Mouse (Mus musculus) monocyte, adult 2 months (primary cell): ENCODE measurements around the gene Anxa6.

Experiments
- DNase-seq, 2 experiments: peaks; one replicate each; pipeline ENCODE4 v3.0.0; 2022; ENCODE audit warnings: low spot score in 2 of 2, low read depth in 1 of 2

Gene Anxa6

DNA sequence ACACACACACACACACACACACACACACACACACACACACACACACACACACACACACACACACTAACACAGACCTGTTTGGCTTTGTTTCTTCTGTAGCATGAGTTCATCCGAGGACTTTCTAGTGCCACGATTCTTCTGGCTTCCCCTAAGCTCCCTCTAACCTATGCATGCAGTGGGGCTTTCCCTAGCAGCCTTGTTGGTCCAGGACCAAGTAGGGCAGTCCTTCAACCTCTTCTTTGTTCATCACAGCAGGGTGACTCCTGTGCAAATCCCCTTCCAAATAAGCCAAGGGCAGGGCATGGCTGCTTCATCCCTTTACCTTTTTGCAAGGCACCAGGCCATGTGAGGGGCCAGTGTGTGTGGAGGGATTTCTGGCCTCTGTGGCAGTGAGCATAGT, 34.5 kb downstream of the Anxa6 start:
- DNase-seq: no peak

- peak; percentile 17 to 44 for DNase-seq
These were observed 35.0 kb downstream of the Anxa6 start for GRCm38 (mm10) chr11:54998284-54998683.

DNA sequence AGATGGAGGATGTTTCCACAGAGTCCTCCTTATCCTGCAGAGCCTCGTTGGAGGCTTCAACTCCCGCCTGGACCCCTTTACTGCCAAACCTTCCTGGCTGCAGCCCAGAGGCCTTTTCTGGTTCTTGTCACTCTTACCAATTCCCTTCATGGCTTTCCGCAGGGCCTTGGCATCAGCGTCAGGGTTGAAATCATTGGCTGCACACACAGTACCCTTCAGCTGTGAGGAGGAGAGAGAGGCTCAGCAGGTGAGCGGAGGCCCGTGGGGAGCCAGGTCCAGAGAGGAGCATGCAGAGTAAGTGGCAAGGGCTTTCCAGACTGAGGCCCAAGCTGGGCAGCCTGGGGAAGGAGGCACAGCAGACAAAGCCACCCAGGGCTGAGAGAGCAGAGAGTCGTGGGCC, 37.1 kb downstream of the Anxa6 start:
- no peak for DNase-seq

DNA sequence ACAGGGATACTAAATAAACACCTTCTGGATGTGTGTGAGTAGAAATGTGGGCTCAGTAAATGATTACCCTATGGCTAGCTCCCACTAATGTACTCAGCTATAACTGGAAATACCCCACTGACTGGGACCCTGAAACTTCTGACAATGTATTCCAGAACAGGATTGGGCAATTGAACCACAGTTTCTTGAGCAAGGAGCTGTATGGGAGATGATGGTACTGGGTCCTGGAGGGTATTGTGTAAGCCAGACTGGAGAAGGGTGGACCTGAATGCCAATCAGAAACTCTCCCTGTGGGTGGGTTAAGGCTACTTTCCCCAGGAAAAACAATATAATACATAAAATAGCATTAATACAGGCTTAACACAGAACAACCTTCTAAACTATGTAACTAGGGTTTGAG, 43.3 kb downstream of the Anxa6 start:
- DNase-seq: no peak

GRCm38 (mm10) chr11:54988754-54989349, 44.4 kb downstream of the Anxa6 start:
- DNase-seq: no peak

- peak in 1 of 2 experiments; percentile 34 for DNase-seq
These were observed 45.3 kb downstream of the Anxa6 start for GRCm38 (mm10) chr11:54987974-54988373.

GRCm38 (mm10) chr11:54985086-54985485, 48.2 kb downstream of the Anxa6 start:
- no peak for DNase-seq

DNA sequence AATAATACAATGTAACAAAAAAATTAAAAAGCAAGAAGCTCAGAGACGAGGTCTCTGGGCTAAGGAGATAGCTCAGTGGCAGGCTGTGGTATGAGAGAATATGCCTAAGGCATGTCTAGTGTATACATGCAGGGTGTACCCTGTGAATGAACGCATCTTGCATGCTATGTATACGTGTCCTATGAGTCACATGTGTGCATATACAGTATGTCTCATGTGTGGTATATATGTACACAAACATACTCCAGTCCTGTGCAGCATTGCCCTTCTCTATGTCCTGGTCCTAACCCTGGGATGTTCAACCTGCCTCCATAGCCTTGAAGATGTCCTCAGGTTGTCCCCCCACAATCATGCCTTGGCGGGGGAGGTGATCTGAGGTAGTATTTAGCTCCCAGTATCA, 48.7 kb downstream of the Anxa6 start:
- DNase-seq: no peak

- peak in 1 of 2 experiments; percentile 41 for DNase-seq
These were observed 49.2 kb downstream of the Anxa6 start for GRCm38 (mm10) chr11:54984085-54984484.

DNA sequence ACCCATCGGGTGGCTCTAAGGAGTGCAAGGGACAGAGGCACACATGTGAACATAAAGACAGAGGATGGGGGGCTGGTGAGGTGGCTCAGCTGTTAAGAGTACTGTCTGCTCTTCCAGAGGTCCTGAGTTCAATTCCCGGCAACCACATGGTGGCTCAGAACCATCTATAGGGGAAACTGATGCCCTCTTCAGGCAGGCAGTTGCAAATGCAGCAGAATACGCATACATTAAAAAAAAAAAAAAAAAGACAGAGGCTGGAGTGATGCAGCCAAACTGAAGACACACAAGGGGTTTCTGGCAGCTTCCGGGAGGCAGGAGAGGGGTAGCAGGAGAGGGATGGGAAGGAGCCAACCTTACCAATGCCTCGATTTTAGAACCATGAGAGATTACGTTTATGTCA, 50.7 kb downstream of the Anxa6 start:
- no peak for DNase-seq

GRCm38 (mm10) chr11:54981630-54982029, 51.6 kb downstream of the Anxa6 start:
- DNase-seq: no peak

- no peak for DNase-seq
These were observed 55.8 kb downstream of the Anxa6 start for GRCm38 (mm10) chr11:54977385-54977937.

DNA sequence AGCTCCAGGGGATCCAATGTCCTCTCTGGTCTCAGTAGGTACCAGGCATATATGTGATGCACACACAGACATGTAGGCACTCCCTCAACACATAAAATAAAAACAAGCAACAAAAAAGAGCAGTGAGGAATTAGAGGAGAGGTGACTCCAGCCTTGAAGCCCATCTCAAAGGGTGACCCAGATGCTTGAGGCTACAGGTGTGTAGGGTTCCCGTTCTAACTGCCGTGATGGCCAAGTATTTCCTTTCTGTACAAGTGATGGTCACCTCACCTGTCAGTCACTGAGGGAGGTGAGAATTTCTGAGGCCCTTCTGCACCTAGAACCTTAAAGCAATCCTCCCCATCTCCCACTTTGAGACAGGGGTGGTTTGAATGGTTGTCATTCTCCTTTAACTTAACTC, 56.9 kb downstream of the Anxa6 start:
- no peak for DNase-seq

GRCm38 (mm10) chr11:54975756-54976155, 57.5 kb downstream of the Anxa6 start:
- DNase-seq: no peak

DNA sequence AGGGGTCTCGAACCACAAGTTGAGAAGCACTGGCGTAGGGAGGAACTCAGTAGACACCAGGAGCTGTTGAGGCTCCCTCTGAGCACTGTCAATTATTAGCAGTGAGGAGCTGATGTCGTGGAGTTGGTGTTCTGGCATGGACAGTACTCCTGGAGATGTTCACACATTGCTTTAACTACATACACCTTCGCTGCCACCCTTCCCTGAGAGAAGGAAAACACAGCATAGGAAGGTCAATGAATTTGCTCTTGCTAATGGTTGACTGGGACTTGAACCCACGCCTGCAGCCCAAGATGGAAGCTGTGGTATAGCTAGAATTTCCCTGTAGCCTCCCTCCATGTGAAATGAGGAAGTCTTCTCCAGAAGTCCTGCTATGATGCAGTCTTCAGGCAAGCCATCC, 57.9 kb downstream of the Anxa6 start:
- no peak for DNase-seq

GRCm38 (mm10) chr11:54974639-54975038, 58.6 kb downstream of the Anxa6 start:
- DNase-seq: no peak

DNA sequence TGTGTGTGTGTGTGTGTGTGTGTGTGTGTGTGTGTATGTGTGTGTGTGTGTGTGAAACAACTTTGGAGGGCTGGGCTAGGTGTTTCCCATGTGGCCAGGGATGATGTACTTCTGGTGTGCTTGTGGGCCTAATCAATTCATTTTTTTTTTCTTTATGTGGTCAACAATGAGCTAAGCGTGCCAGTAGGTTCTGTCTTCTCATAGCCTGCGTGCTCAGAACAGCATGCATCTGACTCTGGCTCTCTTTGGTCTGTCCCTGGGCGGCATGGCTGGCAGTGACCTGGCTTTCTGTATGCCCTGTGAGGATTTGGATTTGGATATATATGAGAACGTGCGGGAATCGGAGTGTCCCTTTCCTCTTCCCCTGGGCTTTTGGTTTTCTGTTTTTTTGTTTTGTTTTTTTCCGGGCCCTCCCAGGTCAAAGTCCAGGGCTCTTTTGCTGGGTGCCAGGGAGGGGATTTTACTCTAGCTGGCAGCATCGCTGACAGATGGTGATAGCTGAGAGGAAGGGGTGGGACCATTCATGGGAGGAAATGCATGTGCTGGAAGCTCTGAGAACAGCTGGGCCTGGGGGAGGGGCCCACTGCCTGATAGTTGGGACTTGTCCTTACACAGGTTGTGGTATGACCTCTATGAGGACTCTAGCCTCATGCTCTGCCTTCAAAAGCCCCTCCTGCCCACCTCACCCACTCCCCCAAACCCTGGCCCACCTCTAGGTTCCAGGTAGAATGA, 59.6 kb downstream of the Anxa6 start:
- DNase-seq: no peak

GRCm38 (mm10) chr11:54972789-54973188, 60.5 kb downstream of the Anxa6 start:
- no peak for DNase-seq

GRCm38 (mm10) chr11:54972049-54972723, 61.1 kb downstream of the Anxa6 start:
- DNase-seq: no peak

GRCm38 (mm10) chr11:54971365-54972048, 61.7 kb downstream of the Anxa6 start:
- DNase-seq: no peak

GRCm38 (mm10) chr11:54965234-54965633, 68.0 kb downstream of the Anxa6 start:
- DNase-seq: no peak
